Mouse (Mus musculus) E14TG2a.4 (cell line): ENCODE data around the gene Ccnd1.
A peak's percentile ranks its signal among the peaks of the same experiment; 100 is the strongest.

Source experiments
- H3K27me3 ChIP-seq: 2 replicates; pipeline ENCODE4 v1.6.1; 2014; ENCODE audit warnings: low read length, control low read depth; ENCODE audit not compliant: insufficient read depth
- H3K36me3 ChIP-seq: 2 replicates; pipeline ENCODE4 v1.6.1; 2014; ENCODE audit warnings: low read length, control low read depth; ENCODE audit not compliant: insufficient read depth
- H3K4me1 ChIP-seq: replicated peaks from 2 replicates; pipeline ENCODE4 v1.6.1; 2014; ENCODE audit warnings: low read depth, low read length, control low read depth
- H3K4me3 ChIP-seq: replicated peaks from 2 replicates; pipeline ENCODE4 v1.5.1; 2014; ENCODE audit warnings: mild to moderate bottlenecking, low read length
- H3K9me3 ChIP-seq: 2 replicates; pipeline ENCODE4 v1.6.1; 2014; ENCODE audit warnings: low read length, control low read depth
- CTCF ChIP-seq: conservative IDR thresholded peaks from 2 replicates; pipeline ENCODE4 v1.5.1; 2014; ENCODE audit warnings: low read length
- NANOG ChIP-seq: IDR thresholded peaks from 2 replicates; pipeline ENCODE4 v1.6.1; 2014; ENCODE audit warnings: borderline replicate concordance, low read length, mixed read lengths
- POU5F1 ChIP-seq: IDR thresholded peaks from 2 replicates; pipeline ENCODE4 v1.6.1; 2014; ENCODE audit warnings: low read length, borderline replicate concordance

Ccnd1 gene

DNA sequence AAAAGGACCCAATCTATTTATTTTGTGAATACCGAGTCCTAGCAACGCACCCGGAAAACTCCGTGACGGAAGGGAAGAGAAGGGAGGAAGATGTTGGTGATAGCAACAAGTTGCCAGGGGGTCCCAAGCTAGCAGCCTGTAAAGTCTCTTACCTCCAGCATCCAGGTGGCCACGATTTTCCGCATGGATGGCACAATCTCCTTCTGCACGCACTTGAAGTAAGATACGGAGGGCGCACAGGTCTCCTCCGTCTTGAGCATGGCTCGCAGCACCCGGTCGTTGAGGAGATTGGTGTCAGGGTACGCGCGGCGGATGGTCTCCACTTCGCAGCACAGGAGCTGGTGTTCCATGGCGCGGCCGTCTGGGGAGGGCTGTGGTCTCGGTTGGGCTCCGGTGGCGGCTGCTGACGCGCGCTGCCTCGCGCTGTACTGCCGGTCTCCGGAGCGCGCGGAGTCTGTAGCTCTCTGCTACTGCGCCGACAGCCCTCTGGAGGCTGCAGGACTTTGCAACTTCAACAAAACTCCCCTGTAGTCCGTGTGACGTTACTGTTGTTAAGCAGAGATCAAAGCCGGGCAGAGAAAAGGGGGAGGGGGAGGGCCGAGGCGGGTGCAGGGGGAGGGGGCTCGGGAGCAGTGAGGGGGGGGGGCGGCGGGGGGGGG, at the start of gene Ccnd1:
Ccnd1 (minus strand) TSS at position 582 of the 659 bp plus-strand sequence.
- Histone ChIP-seq H3K27me3 (peaks cover 15% of the 10 kb centered on the region), H3K36me3 (peaks cover 35% of the 10 kb centered on the region), H3K4me3 (peak within 1 kb of the TSS; percentile 92), H3K4me1 (peaks cover 71% of the 10 kb centered on the region), H3K9me3 (no peaks in the 10 kb centered on the region)
- TF ChIP-seq CTCF: no peak
- TF ChIP-seq NANOG: no peak
- no peak for TF ChIP-seq POU5F1

DNA sequence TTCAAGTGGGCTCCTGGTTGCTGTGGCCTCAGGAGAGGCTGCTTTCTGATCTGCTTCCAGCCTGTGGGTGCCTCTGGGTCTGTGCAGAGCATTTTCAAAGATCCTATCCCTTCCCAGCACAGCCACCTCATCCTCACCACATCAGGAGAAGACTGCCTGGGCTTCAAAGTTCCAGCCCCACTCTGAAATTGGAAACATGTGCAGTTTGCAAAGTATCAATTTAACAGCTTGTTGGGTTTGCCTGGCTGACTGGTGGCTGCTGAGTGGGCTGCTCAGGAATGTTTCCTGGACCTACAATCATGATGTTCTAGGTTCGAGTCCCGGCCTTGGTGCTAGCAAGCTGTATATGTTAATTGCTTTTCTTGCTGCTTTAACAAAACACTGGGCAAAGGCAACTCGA, 49.1 kb upstream of the Ccnd1 start:
- Histone ChIP-seq H3K4me3 (no peak overlapping the region), H3K4me1 (no peaks in the 10 kb centered on the region)
- TF ChIP-seq POU5F1 (no peak), NANOG (no peak), CTCF (no peak)

DNA sequence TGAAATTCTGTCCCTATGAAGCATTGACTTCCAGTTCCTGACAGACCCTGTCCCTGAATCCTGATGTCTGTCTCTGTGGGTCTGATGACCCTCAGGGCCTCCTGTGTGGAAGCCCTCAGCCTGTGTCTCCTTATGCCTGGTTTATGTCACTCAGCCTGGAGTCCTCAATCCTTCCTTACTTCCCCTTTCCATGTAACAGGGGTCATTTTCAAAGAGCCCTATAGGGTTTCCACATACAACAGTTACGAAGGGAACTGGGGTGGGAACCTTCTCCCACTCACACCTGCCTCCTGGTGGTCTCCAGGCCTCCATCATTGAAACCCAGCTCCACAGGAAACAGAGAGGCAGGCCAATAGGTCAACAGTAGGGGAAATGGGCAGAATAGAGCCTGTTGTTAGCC, 45.4 kb upstream of the Ccnd1 start:
- no peaks in the 10 kb centered on the region for H3K36me3 ChIP-seq

More for the DNA sequence above, 49.1 kb upstream of the Ccnd1 start:
- no peaks in the 10 kb centered on the region for H3K9me3 ChIP-seq
- peaks cover 4% of the 10 kb centered on the region for H3K27me3 ChIP-seq
- no peaks in the 10 kb centered on the region for H3K36me3 ChIP-seq

DNA sequence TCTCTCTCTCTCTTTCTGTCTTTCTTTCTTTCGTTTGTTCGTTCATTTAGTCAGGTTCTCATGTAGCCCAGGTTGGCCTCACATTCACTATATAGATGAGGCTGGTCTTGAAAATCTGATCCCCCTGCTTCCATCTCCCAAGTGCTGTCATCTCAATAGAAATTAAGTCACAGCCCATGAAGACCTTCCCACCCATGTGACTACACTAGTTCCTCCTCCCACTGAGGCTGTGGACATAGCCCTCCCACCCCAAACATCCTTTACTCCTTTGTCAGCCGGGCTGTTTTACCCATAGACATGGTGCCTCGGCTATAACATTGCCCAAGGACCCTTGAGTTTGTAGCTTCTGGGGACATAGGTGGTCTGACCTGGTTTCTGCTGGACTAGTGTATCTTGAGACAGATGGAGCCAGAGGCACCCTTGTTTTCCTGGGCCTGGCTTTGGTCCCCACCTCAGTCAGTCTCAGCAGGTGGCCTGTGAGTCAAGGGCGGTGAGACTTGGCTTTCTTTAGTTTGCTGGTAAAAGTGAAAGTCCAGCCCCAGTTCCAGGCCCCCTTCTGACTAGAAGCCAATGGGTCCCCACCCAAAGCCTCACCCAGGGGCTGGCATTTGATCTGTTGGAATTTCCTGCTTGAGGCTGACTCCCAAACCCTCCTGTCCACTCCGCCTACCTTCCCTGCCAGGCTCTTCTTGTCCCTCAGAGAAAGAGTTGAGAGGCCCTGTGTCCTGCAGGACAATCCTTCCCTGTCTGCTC, 42.8 kb upstream of the Ccnd1 start:
- Histone ChIP-seq H3K36me3 (no peaks in the 10 kb centered on the region), H3K4me1 (peaks cover 11% of the 10 kb centered on the region), H3K9me3 (peaks cover 9% of the 10 kb centered on the region), H3K4me3 (no peak overlapping the region), H3K27me3 (no peaks in the 10 kb centered on the region; the same call in 1 of the 2 replicates)
- TF ChIP-seq CTCF (no peak), NANOG (no peak), POU5F1 (no peak)

More for the DNA sequence above, 45.4 kb upstream of the Ccnd1 start:
- Histone ChIP-seq H3K27me3 (no peaks in the 10 kb centered on the region; the same call in none of the 2 replicates), H3K9me3 (no peaks in the 10 kb centered on the region), H3K4me1 (peaks cover 11% of the 10 kb centered on the region), H3K4me3 (no peak overlapping the region)
- no peak for TF ChIP-seq POU5F1
- no peak for TF ChIP-seq NANOG
- no peak for TF ChIP-seq CTCF

DNA sequence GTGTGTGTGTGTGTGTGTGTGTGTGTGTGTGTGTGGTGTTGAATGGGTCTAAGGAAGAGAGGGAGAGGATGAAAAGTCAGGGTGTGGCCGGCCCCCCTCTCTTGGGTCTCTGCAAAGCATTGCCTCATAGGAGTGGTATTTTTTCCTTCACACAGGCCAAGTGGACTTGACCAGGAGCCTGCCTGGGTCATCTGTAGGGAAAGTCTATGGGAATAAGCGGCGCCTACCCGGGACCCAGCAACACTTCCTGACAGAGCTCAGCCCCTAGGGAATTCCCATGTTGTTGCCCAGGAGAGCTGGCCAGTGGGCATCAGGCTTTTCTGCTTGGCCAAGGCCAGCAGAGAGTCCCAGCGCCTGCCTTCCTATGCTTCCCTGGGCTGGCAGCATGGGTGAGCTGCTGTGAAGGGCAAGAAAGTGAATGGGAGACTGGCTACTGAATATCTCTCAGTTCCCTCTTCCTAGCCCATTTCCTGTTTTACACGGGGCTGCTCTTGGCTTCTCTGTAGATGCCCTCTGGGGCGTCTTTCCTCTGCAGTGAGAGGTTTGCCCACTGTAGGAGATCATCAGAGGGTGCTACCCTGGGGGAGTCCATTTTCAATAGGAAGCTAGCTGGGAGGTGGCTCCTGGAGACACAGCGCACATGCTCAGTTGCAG, 41.8 kb upstream of the Ccnd1 start:
- Histone ChIP-seq H3K4me1 (peaks cover 11% of the 10 kb centered on the region), H3K36me3 (no peaks in the 10 kb centered on the region), H3K27me3 (no peaks in the 10 kb centered on the region; the same call in 1 of the 2 replicates), H3K4me3 (no peak overlapping the region), H3K9me3 (peaks cover 9% of the 10 kb centered on the region)
- TF ChIP-seq NANOG (no peak), POU5F1 (no peak), CTCF (no peak)

DNA sequence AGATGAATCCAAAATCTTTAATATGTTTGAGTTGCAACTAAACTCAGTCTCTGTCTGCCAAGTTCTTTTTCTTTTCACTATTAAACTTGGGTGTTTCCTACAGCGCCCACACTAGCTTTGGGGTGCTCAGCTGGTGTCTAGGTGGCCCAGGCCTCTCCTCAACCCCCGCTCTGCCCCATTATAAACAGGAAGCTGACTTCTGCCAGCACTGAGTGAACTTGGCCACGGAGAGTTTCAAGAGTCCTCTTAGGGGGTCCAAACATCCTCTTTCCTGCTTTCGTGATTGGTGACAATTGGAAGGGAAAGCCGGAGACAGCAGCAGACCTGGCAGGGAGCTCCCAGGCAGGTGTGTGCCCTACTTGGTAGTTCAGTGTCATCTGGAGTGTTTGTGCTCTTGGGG, 40.1 kb upstream of the Ccnd1 start:
- TF ChIP-seq NANOG: no peak
- no peak for TF ChIP-seq CTCF
- TF ChIP-seq POU5F1: no peak
- Histone ChIP-seq H3K4me3 (no peak overlapping the region), H3K9me3 (peaks cover 9% of the 10 kb centered on the region), H3K27me3 (no peaks in the 10 kb centered on the region; the same call in 1 of the 2 replicates), H3K36me3 (no peaks in the 10 kb centered on the region), H3K4me1 (peaks cover 11% of the 10 kb centered on the region)

DNA sequence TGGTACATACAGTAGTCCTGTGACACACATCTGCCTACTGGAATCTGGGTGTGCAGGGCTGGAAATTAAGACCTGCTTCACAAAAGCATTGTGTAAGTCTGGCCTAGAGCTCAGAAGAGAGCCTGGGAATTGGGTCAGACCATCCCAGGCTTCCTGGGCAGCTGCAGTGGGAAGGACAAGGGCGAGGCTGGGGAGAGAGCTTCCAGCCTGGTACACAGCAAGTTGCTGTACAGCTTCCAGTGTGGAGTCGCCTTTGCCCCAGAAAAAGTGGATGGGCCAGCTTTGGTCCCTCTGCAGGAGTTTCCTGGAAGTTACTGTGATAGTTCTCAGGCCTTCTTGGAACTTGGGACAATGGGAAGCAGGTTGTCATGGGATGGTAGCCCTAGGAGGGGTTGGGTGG, 37.4 kb upstream of the Ccnd1 start:
- H3K4me1 ChIP-seq: 0 out of 2 replicates have a peak, but pooled peaks cover 4% of the 10 kb centered on the region
- H3K36me3 ChIP-seq: no peaks in the 10 kb centered on the region
- H3K27me3 ChIP-seq: no peaks in the 10 kb centered on the region; the same call in 1 of the 2 replicates
- H3K9me3 ChIP-seq: peaks cover 9% of the 10 kb centered on the region
- no peak overlapping the region for H3K4me3 ChIP-seq
- no peak for TF ChIP-seq POU5F1
- no peak for TF ChIP-seq CTCF
- no peak for TF ChIP-seq NANOG

DNA sequence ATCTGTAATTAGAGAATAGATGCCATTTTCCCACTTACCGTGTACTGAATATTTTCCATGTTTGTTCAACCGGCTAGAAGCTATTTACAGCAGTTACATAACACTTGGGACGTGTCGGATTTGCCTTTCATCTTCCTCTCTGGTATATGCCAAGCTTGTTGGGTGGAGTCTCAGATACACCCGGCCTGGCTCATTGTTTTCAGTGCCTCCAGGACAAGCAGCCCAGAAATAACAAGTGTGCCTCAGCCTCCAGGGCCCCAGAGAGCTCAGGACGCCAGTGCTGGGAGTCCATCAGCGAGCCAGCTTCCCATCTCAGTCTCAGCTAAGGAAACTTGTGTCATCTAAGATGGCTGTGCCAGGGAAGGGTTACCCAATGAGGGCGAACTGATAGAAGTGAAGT, 33.7 kb upstream of the Ccnd1 start:
- no peak overlapping the region for H3K4me3 ChIP-seq
- peaks cover 1% of the 10 kb centered on the region for H3K9me3 ChIP-seq
- peaks cover 7% of the 10 kb centered on the region for H3K27me3 ChIP-seq
- no peaks in the 10 kb centered on the region for H3K36me3 ChIP-seq
- H3K4me1 ChIP-seq: peaks cover 11% of the 10 kb centered on the region
- TF ChIP-seq NANOG (no peak), POU5F1 (no peak), CTCF (no peak)

DNA sequence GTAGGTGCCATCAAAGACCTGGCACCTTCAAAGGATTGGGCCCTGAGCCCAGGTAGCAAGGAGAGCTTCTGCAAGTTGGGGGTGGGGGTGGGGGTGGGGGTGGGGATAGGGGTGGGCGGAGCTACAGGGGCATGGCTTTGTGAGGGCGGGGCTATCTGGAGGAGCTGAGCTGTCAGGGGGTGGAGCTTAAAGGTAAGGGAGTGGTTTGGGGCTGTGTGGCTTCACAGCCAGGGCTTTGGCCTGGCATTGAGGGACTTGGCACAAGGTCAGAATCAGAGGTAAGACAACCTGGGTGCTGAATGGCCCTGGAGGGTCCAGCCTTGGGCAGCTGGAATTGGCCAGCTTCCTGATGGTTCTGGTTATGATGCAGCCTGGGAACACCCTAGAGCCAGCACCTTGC, 32.0 kb upstream of the Ccnd1 start:
- Histone ChIP-seq H3K4me3 (no peak overlapping the region), H3K4me1 (peaks cover 11% of the 10 kb centered on the region), H3K9me3 (no peaks in the 10 kb centered on the region), H3K27me3 (peaks cover 13% of the 10 kb centered on the region), H3K36me3 (no peaks in the 10 kb centered on the region)
- no peak for TF ChIP-seq NANOG
- TF ChIP-seq POU5F1: no peak
- no peak for TF ChIP-seq CTCF
